Mouse (Mus musculus) lung, postnatal 25 days (tissue): ENCODE results near the gene Lrr1.
"Not testable (repeated sequence)": the region's sequence is repeated elsewhere in the genome, so short reads cannot be mapped to it uniquely, and the experiment has no call there.

ENCODE experiments used
- DNase-seq: peaks from one replicate; pipeline ENCODE4 v3.0.0; 2022; ENCODE audit warnings: low spot score

Gene Lrr1

DNA sequence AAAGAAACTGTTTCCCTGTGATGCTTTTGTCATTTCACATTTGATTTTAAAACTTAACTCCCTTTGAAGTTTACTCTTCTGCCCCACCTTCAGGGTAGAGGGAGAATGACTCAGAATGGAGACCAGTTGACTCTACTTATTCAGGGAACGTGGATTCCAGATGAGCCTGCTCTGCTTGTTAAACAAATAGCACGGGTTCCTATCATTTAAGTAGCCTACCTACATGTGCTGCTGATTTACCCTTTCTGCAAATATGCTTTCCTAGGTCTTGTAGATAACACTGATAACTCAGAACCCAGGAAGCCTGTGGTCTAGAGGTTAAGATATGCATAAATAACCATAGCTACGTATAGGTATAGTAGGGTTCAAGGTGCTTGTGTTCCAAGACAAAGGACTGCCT is 3.7 kb upstream of the Lrr1 start:
- no peak for DNase-seq

DNA sequence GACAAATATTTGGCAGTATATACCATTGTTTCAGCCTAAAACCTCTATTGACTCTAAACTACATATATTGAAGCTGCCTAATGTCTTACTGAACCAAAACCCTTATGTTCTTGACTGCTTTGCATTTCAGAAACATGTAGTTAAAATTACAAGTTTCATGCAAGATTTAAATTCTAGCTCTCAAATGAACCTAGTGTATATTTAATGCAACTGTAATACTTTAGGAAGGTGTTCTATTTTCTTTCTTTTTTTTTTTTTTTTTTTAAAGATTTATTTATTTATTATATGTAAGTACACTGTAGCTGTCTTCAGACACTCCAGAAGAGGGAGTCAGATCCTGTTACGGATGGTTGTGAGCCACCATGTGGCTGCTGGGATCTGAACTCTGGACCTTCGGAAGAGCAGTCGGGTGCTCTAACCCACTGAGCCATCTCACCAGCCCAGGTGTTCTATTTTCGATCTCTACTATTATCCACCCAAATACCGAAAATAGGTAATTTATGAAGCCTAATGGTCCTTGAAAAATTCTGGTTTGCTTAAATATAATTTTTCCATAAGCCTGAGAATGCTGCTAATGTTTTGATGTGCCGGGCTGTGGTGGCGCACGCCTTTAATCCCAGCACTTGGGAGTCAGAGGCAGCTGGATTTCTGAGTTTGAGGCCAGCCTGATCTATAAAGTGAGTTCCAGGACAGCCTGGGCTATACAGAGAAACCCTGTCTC is 1.6 kb upstream of the Lrr1 start:
- not testable (repeated sequence) for DNase-seq

DNA sequence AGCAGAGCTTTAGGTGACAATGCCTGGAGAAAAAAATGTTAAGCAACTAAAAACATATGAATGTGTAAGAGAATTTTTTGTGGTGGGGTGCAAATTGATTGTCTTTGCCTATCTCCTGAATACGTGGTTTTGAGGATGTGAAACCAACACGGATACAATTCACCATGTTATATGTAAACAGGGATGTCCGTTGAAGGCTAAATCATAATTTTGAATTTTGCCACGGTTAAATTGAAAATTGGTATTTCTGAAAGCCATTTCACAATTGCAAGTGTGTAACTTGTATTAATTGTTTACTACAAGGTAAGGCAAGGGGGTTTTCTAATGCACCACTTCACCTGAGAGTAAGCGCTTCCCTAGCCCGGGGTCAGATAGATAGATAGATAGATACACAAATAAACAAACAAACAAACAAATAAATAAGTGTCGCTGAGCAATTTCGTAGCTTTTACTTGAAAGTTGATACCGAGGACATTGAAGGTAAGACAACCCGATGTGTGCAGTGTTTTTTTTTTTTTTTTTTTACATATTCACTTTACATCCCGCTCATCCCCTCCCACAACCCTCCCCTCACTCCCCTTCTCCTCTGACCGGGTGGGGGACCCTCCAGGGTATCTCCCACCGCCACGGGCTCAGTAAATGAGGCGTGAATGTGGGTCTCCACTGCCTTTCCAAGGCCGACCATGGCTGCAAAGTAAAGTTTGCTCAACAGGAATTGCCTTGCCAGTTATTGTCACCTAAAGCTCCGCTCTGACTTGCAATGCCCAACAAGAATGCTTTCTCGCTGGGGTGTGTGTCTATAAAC is 756 bp upstream of the Lrr1 start:
- no peak for DNase-seq

DNA sequence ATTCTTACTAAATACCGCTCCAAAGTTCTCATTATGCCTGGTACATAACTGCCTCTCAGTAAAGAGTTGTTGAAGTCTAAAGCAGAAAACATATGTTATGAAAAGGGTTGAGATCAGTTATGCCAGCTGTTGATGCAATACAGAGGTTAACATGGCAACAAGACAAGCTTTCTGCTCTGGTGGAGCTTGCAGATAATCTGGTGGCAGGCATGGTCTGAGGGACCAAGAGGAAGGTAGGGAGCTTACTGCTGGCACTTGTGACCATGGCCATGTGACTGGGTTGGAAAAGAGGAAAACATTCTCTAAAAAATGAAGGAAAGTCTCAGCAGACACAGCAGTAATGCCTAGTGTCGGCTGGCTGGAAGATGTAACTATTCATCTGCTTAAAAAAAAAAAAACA is 2.7 kb downstream of the Lrr1 start:
- no peak for DNase-seq

DNA sequence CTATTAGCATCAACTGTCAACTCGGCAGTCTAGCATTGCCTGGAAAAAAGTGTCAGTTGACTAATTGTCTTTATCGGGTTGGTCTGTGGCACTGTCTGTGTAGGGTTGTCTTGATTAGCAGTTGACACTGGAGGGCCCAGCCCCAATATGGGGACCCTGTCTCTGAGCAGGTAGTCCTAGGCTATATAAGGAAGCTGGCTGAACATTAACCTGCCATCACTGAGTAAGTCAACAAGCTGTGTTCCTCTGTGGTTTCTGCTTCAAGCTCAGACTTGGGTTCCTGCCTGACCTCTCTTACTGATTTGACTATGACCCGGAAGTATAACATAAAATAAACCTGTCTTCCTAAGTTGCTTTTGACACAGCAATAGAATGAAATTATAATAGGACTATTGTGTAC is 7.4 kb downstream of the Lrr1 start:
- DNase-seq = no peak

DNA sequence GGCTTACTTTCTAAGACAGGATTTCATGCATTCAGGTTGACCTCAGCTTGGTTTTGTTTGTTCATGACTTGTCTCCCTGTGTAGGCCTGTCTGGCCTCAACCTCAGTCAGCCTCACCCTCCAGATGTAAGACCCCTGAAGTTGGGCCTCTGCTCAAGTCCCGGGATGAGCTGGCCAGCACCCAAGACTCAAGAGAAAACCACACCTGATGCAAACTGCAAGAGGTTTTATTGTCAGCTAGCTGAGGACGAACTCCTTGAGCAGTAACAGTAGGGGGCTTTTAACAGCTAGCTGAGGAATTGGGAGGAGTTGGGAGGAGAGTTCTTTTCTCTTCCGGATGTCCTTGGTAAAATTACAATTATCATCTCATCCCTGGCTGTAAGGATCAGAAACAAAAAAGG is 8.9 kb downstream of the Lrr1 start:
- DNase-seq = no peak

DNA sequence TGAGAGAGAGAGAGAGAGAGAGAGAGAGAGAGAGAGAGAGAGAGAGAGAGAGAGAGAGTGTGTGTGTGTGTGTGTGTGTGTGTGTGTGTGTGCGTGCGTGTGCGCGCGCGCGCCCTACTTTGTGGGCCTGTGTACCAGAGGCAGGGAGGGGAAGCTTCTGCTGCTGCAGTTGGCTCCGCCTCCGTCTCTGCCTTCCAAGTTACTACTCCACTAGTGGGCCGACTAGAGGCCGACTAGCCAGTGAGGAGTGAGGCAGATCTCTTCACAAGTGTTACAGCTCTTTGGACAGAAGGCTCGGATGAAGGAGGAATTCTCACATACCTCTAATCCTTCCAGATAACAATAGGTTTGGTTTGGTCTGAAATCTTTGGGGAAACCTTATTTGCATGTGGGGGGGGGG is 10.8 kb downstream of the Lrr1 start:
- no peak for DNase-seq

DNA sequence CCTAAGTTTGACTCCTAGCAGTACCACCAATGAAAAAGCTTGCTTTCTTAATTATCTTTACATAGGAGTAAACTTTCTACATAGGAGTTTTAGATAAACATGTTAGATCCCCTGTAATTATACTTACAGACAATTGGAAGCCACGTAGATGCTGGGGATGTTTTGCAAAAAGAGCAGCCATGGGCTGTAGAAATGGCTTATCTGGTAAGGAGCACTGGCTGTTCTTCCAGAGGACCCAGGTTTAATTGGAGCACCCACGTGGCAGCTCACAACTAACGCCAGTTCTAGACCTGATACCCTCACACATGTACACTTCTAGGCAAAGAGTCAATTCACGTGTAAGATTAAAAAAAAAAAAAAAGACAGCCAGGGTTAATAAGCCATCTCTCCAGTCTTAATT is 13.2 kb downstream of the Lrr1 start:
- no peak for DNase-seq

DNA sequence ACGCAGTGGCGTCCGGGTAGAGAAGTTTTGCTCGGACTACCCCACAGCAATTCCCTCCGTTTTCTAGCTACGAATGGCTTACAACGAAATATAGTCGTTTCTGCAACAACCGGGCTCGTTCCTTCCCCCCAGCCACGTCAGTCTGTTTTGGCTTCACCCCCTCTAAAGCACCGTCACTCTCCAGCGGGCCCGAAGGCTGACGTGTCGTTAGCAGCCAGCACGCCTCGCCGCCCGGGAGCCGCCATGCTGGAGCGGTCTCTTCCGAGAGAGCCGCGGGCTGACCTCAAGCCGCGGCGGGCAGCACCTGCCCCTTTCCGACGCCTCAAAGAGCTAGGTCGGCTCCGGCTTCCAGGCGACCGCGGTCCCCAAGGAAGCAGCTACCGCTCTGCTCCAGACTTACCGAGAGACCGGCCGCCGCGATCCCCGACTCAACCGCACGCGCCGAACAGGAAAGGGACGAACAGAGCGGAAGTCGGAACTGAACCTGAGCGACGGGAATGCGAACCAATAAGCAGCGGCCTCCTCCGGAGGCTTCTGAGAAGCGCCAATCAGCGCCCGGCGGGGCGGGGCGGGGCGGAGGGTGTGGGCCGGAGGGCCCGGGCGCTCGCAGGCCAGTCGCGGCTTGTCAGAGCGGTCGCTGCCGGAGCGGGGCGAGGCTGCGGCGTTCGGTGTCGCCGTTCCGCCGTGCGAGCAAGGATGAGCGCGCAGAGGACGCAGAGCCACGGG is 15.1 kb downstream of the Lrr1 start, which contains the start of the genes Rpl36al and Mgat2:
Rpl36al (minus strand) TSS at position 501 of the 726 bp plus-strand sequence.
Mgat2 (plus strand) TSS at position 575 of the 726 bp plus-strand sequence.
- DNase-seq = peak; percentile 99

DNA sequence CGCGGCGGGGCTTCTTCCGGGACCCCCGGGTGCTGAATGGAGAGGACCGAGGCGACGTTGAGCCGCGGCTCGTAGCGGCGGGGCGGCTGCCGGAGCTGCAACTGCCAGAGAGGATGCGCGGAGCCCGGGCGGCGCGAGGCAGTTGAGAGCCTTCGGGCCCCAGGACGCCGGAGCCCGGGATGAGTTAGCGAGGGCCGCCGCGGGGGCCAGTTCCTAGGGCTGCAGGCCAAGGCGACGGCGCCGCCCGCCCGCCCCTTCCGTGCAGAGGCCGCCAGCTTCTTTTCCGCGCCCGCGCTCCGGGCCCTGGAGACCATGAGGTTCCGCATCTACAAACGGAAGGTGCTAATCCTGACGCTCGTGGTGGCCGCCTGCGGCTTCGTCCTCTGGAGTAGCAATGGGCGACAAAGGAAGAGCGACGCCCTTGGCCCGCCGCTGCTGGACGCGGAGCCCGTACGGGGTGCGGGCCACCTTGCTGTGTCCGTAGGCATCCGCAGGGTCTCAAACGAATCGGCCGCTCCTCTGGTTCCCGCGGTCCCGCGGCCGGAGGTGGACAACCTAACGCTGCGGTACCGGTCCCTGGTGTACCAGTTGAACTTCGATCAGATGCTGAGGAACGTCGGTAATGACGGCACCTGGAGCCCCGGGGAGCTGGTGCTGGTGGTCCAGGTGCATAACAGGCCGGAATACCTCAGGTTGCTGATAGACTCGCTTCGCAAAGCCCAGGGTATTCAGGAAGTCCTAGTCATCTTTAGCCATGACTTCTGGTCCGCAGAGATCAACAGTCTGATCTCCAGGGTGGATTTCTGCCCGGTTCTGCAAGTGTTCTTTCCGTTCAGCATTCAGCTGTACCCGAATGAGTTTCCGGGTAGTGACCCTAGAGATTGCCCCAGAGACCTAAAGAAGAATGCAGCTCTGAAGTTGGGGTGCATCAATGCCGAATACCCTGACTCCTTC is 16.0 kb downstream of the Lrr1 start:
- DNase-seq = peak; percentile 38

DNA sequence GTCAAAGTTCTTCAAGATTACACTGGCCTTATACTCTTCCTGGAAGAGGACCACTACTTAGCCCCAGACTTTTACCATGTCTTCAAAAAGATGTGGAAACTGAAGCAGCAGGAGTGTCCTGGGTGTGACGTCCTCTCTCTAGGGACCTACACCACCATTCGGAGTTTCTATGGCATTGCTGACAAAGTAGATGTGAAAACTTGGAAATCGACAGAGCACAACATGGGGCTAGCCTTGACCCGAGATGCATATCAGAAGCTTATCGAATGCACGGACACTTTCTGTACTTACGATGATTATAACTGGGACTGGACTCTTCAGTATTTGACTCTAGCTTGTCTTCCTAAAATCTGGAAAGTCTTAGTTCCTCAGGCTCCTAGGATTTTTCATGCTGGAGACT is 16.8 kb downstream of the Lrr1 start:
- DNase-seq = no peak

DNA sequence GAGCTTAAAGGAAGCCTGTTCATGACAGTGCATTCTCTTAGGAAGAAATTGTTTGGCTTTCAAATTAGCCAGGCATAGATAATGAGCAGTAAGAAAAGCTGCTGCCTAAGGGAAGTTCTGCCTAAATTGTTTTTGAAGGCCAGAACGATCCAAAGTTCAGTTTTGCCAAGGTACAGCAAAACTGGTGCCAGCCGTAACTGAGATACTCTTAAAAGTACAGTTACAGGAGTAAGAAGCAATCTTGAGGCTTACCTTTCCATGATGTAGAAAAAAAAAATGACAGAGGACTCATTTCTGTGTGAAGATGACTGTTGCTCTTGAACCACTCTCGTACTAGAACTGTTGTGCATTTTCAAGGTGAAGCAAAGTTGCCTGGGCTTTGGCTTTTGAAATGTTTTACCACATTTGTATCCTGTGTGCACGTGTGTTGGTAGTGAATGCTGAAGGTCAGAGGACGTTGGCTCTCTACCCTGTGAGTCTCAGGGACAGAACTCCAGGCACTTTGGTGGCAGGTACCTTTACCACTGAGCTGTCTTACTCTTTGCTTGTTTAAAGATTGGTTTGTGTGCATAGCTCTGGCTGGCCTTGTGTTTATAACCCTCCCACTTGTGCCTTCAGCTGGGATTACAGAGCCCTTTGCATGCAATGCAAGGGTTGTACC is 18.3 kb downstream of the Lrr1 start:
- DNase-seq = no peak

DNA sequence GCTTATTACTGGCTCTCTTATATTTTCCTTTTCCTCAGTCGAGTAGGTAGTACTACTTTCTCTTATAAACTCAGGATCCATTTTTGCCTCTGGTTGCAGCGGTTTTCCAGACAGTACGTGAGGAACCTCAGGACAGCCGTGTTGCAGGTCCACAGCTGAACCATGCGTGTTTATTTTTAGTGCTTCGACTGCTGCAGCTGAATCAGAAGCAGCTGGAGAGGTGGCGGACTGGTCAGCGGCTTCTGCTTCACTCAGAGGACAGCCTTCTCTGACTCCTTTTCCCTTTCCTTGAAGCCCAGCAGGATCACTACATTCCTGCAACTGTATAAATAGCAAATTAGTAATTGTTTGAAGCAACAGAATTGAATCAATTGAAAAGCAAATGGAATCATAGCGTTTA is 21.5 kb downstream of the Lrr1 start:
- no peak for DNase-seq

DNA sequence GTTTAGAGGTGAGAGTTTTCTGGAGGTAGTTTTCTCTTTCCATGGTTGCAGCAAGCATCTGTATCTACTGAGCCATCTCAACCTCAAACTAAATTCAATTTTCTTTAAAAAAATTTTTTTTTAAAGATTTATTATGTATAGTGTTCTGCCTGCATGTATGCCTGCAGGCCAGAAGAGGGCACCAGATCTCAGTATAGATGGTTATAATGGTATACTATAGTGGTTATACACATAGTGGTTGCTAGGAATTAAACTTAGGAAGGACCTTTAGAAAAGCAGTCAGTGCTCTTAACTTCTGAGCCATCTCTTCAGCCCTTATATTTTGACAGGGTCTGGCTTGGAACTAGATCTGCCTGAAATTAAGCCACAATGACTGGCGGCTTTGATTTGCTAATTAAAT is 21.9 kb downstream of the Lrr1 start:
- no peak for DNase-seq

DNA sequence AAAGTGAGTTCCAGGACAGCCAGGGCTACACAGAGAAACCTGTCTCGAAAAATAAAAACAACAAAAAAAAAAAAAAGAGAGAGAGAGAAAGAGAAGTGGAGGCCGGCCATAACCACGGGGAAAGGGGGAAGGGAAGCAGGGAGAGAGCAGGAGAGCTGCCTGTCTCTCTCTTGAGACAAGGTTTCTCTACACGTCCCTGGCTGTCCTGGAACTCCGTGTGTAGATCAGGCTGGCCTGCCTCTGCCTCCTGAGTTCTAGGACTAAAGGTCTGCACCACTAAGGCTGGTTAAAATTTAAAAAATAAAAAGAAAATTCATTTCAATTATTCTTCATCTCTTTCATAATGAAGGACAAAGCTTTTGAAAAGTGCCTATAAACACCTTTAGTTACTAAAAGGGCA is 22.8 kb downstream of the Lrr1 start:
- no peak for DNase-seq

DNA sequence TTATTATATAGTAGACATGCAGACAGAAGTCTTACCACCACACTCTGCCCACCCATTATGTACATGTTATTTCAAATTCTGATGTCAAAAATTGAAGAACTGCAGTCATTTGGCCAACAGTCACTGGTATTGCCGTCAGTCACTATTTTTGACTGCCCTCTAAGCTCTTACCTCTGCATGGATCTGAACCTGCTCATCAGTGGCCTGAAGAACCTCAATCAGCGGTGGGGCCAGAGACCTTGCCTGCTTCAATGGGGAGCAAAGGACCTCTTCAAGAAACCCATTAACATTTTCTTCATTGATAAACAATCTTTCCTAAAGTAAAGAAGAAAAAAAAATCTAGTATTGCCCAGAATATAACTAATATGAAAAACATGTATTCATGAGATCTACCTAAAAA is 24.0 kb downstream of the Lrr1 start:
- DNase-seq = no peak

DNA sequence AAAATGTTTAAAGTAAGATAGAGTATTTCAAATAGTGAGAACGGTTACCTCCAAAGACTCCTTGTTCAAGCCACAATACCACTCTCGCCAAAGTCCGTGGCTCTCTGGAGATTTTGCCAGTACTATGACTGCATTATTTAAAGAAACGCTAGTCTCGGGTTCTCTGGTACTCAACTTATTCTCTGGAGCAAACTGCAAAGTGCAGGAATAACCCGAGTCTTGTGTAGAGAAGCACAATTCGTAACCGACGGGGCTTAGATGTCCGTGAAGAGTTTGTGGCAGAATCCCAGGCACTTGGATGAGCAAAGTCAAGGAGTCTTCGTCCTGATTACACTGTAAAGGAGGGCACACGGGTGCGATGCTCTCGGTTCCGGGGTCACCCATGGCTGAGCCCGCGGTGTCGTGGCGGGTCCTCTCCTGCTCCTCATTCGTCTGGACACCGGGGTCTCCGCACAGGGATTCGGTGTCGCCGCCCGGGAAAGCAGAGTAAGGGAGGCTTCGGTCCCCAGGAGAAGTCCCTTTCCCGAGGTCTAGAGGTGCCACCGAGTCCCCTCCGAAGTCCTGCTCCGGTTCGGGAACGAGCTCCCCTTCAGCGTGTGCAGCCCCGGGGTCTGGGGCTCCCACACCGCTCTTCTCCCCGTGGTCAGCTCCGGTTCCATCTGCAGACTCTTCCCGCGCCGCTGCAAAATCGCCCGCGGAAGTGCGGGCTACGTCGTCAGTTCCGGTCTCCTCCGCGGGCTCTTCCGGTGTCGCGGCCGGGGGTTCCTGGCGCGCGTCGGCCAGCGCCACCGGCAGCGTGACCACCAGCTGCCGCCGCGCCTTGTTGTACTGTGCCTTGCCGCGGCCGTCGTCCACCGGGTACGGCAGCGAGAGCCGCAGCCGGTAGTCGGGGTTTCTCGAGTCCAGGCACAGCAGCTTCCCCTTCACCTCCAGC is 28.1 kb downstream of the Lrr1 start, which contains the start of gene Gm49383:
Gm49383 (minus strand) TSS at position 661 of the 934 bp plus-strand sequence.
- DNase-seq = peak; percentile 57

DNA sequence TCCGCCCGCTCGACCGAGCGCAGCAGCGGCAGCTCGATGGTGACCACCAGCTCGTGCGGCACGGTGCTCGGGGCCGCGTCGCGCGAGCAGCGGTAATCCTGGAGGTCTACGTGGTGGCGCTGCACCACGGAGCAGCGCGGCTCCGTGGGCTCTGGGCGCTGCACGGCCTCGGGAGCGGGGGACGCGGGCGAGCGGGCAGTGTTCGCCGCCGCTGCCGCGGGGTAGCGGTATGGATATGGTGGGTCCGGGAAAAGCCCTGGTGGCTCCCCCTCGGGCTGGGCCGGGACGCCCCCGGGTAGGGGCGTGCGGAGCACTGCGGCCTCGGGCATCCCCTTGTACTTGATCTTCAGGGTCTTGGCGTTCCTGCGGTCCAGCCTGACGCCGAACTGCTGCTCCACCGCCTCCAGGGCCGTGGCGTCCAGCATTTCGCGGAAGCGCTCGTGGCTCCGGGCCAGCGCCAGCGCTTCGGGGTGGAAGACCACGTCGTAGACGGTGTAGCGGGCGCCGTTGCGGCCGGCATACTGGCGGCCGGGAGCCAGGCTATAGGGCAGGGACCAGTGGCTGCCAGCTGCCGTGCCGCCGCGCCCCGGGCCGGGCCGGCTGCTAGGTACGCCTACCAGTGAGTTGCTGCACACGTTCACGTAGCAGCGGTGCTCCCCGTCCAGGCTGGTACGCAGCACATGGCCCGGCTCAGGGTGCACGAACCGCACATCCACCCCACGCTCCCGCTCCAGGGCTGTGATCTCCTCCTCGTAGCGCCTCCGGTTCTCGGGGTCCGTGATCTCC is 29.0 kb downstream of the Lrr1 start:
- peak; percentile 32 for DNase-seq

DNA sequence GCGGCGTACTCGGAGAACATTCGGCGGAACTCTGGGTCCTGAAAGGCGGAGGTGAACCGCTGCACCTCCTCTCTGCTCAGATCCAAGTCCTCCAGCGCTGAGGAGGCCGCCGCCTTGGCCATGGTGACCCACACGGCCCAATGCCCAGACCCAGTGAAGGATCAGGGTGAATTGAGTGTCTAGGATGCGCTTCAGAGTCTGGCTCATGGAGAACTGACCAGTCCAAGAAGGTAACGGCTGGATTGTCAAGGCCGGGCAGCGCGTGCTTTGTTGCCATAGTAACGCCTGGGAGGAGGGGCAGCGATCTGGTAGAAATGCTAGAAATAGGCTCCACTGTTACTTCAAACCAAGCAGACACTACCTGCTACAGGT is 29.5 kb downstream of the Lrr1 start, which contains the start of gene Dnaaf2:
Dnaaf2 (minus strand) TSS at position 266 of the 372 bp plus-strand sequence.
- peak; percentile 62 for DNase-seq
